Mouse (Mus musculus) splenic B cell, adult 2 months (primary cell): ENCODE measurements at regions not wholly inside any gene's neighbourhood (a gene's known extent, or its start where the extent isn't known, plus 50 kb on each side); places are given as distances from the start of the nearest gene placed in this dataset.

Experiments
- DNase-seq: peaks from one replicate; pipeline ENCODE4 v3.0.0-alpha.2; 2011; ENCODE audit warnings: low read depth, low spot score
- H3K27me3 ChIP-seq: 2 replicates; pipeline ENCODE4 v1.6.1; 2012; ENCODE audit warnings: mild to moderate bottlenecking, low read length, moderate library complexity, mixed read lengths; ENCODE audit not compliant: control insufficient read depth, poor library complexity, insufficient read depth, severe bottlenecking
- H3K36me3 ChIP-seq: 2 replicates; pipeline ENCODE4 v1.6.1; 2012; ENCODE audit warnings: mild to moderate bottlenecking, low read length, moderate library complexity, mixed read lengths; ENCODE audit not compliant: control insufficient read depth, poor library complexity, insufficient read depth, severe bottlenecking

DNA sequence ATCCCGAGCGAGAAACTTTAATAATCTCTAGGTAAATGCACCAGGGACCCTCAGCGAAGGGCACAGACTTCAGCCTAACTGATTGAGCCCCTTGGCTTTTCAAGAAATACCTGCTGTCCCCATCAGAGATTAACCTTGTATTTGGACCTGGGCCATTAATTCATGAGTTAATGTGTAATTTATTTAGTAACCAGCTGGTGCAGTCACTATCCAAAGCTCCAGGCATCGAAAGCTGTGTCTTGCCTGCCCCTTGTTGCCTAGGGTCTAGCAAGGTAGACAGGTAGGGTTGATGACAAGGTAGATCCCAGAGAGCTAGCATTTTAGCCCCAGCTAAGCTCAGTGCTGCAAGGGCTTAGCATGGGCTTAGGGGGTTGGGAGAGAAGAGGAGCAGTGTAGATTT is 80.9 kb upstream of the Runx1 start:
- H3K27me3 ChIP-seq = no peaks in the 10 kb centered on the region; the same call in 1 of the 2 replicates
- H3K36me3 ChIP-seq = no peaks in the 10 kb centered on the region
- no peak for DNase-seq

DNA sequence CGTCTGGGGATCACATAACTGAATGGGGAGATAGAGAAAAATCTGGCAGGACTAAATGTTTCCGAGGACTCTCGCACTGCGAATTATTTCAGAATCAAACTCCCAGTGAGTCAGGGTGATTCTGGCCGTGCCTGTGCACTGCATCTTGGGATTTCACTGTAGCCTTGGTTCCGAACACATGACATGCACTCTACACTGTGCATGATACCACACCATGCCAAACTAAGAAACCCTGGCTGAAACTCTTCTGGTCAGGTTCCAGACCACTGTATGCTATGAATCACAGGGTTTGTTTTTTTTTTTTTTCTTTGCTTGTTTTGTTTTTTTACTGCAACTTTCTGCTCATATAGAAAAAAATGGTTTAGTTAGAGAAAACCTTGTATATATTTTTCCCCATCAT is 79.7 kb upstream of the Runx1 start:
- no peak for DNase-seq
- Histone ChIP-seq H3K36me3 (no peaks in the 10 kb centered on the region), H3K27me3 (no peaks in the 10 kb centered on the region; the same call in 1 of the 2 replicates)

GRCm38 (mm10) chr16:92903892-92904473 is 78.0 kb upstream of the Runx1 start:
- DNase-seq = peak; percentile 18
- Histone ChIP-seq H3K27me3 (no peaks in the 10 kb centered on the region; the same call in 1 of the 2 replicates), H3K36me3 (no peaks in the 10 kb centered on the region)

DNA sequence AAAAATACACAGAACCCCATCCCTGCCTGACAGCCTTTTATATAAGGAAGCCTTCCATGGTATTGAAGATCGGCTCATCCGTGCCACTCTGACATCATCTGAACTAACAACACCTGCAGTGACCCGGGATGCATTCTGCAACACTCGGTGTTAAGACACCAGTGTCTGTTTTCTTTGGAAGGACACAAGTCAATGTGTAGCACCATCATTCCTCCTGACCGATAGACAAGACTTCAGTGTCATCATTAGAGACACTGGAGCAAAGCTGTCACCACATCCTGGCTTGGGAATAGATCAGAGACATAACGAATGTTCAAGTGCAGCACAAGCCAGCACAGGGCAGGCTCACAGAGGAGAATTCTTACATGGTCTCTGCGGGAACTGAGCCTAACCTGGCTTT is 77.5 kb upstream of the Runx1 start:
- no peaks in the 10 kb centered on the region for H3K36me3 ChIP-seq
- no peak for DNase-seq
- no peaks in the 10 kb centered on the region; the same call in 1 of the 2 replicates for H3K27me3 ChIP-seq

DNA sequence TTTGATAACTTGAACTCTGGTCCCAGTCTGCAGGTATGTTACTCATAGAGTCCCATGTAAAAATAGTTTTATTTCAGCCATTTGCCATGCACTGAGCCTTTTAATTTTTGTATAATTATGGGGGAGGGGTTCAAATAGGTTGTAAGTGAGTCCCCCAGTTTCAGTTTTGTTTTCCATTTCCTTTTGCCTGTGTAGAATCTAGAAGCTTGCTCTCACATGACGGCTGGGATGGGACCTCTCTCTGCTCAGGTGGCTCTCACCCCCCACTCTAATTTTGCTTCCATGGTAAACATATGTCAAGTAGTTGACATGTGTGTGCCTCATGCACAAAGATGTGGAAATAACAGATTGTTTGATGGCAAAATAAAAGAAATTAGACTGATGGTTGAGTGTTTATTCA is 73.8 kb upstream of the Runx1 start:
- Histone ChIP-seq H3K36me3 (no peaks in the 10 kb centered on the region), H3K27me3 (no peaks in the 10 kb centered on the region; the same call in 1 of the 2 replicates)
- DNase-seq = peak; percentile 31

DNA sequence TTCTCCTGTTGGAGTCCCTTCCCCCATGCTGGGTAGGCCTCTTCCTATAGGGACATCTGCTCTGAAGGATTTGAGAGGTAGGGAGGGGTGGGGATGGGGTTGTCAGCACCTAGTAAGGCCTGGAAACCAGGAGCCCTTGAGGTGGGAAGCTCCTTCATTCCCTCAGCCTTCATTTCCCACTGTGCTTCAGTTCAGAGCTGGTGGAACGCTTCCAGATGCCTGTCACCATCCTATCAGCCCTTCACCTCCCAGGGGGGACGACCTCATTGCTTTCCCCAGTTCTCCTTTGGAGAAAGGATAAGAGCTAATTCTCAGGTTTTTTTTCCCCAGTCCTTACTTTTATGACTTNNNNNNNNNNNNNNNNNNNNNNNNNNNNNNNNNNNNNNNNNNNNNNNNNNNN is 65.8 kb upstream of the Runx1 start:
- H3K27me3 ChIP-seq = no peaks in the 10 kb centered on the region

GRCm38 (mm10) chr16:92890713-92891112 is 64.8 kb upstream of the Runx1 start:
- DNase-seq = no peak
- Histone ChIP-seq H3K36me3 (no peaks in the 10 kb centered on the region), H3K27me3 (no peaks in the 10 kb centered on the region)

More for the DNA sequence above, 65.8 kb upstream of the Runx1 start:
- no peaks in the 10 kb centered on the region for H3K36me3 ChIP-seq
- DNase-seq = no peak

DNA sequence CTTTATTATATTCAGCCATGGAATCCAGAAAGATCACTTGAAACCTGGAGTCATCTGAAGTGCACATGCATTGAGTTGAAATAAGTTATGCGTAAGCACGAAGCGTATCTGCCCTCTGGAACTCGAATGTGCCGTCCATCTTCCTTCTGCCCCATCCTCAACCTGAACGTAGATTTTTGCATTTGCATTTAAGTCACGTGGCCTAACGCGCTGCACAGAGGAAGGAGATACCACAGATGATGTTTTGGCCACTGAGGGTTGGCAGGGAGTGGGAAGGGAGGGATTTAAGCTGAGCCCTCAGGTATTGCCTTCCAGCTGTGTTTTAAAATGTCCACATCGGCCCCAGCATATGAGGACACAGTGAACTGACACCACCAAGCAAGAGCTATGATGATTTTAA is 63.6 kb upstream of the Runx1 start:
- Histone ChIP-seq H3K27me3 (no peaks in the 10 kb centered on the region), H3K36me3 (no peaks in the 10 kb centered on the region)
- no peak for DNase-seq

- DNase-seq = no peak
- Histone ChIP-seq H3K36me3 (no peaks in the 10 kb centered on the region), H3K27me3 (no peaks in the 10 kb centered on the region)
These were observed 60.3 kb upstream of the Runx1 start for GRCm38 (mm10) chr16:92886226-92886625.

- DNase-seq = peak; percentile 14
- no peaks in the 10 kb centered on the region for H3K36me3 ChIP-seq
These were observed 57.9 kb upstream of the Runx1 start for GRCm38 (mm10) chr16:92883821-92884272.

GRCm38 (mm10) chr16:92880356-92881043 is 54.6 kb upstream of the Runx1 start:
- no peaks in the 10 kb centered on the region for H3K27me3 ChIP-seq
- no peaks in the 10 kb centered on the region for H3K36me3 ChIP-seq
- DNase-seq = no peak

More at GRCm38 (mm10) chr16:92883821-92884272, 57.9 kb upstream of the Runx1 start:
- H3K27me3 ChIP-seq = no peaks in the 10 kb centered on the region

- no peaks in the 10 kb centered on the region for H3K36me3 ChIP-seq
- H3K27me3 ChIP-seq = no peaks in the 10 kb centered on the region
- no peak for DNase-seq
These were observed 52.1 kb upstream of the Runx1 start for GRCm38 (mm10) chr16:92878081-92878480.
